Comparison of ENCODE assay signal across 9 mouse cellular contexts in genomic region chr3:94849338-94849737, GRCm38 (mm10). TPM values are rescaled to one million over a fixed set of nuclear protein-coding genes. Genes with fewer than 3 reads are reported as not detected.
DNase-seq lines count a peak whose midpoint lies in the region; ATAC-seq lines count a peak whose summit lies in the region.
"Had no signal": no experiment of that assay in that cellular context is flagged by ENCODE, and none has a peak within 500 bp of the region (broad histone marks: within the 10 kb centered on the region; RNA-seq: fewer than 3 reads in every experiment).

No protein-coding gene starts in this region.

- H3K27me3 ChIP-seq in kidney, embryonic 16.5 days (ENCODE audit: insufficient read depth, low read length) = no peaks in the 10 kb centered on the region
- H3K27me3 ChIP-seq in embryonic facial prominence, embryonic 10.5 days (replicated peaks; ENCODE audit: low read depth, poor library complexity, severe bottlenecking) = no peaks in the 10 kb centered on the region
- H3K27me3 ChIP-seq: liver, embryonic 15.5 days had no signal

- H3K27ac ChIP-seq in kidney, embryonic 16.5 days (ENCODE audit: low read length) = no peak overlapping the region
- H3K27ac ChIP-seq in embryonic facial prominence, embryonic 10.5 days (replicated peaks) = no peak overlapping the region
- H3K27ac ChIP-seq: liver, embryonic 15.5 days had no signal

- H3K4me2 ChIP-seq in kidney, embryonic 16.5 days (replicated peaks; ENCODE audit: low read depth, low read length) = no peak overlapping the region
- H3K4me2 ChIP-seq: liver, embryonic 15.5 days had no signal

- no peak overlapping the region for H3K9ac ChIP-seq in kidney, embryonic 16.5 days (replicated peaks; ENCODE audit: low read length)
- H3K9ac ChIP-seq: liver, embryonic 15.5 days had no signal

- no peak for ATAC-seq in kidney, embryonic 16.5 days (ENCODE audit: low FRiP score, low TSS enrichment)
- peak; percentile 38 to 86; a peak in 2 of 4 replicates for ATAC-seq in hematopoietic stem cell, adult 5-6 weeks (replicated peaks in 1 of 2; ENCODE audit: insufficient read depth in 1 of 2, low FRiP score in 2 of 2, low TSS enrichment in 1 of 2, low read depth in 1 of 2, poor library complexity in 2 of 2, severe bottlenecking in 2 of 2)
- ATAC-seq in monocyte, adult 5-6 weeks (replicated peaks; ENCODE audit: insufficient number of reproducible peaks, low FRiP score, low TSS enrichment, poor library complexity, severe bottlenecking) = peak; percentile 82

- no peak overlapping the region for H3K4me3 ChIP-seq in kidney, embryonic 16.5 days (ENCODE audit: low read length)
- H3K4me3 ChIP-seq in embryonic facial prominence, embryonic 10.5 days = no peak overlapping the region
- H3K4me3 ChIP-seq: liver, embryonic 15.5 days had no signal

- peaks cover 3% of the 10 kb centered on the region for H3K36me3 ChIP-seq in kidney, embryonic 16.5 days (ENCODE audit: insufficient read depth, low read length)
- peaks cover 16% of the 10 kb centered on the region for H3K36me3 ChIP-seq in embryonic facial prominence, embryonic 10.5 days (replicated peaks)

- 17% methylated on average over 1 of the region's 1 CpGs for WGBS in kidney, embryonic 16.5 days
- WGBS in embryonic facial prominence, embryonic 10.5 days = 25% methylated on average over 1 of the region's 1 CpGs

- no peaks in the 10 kb centered on the region for H3K9me3 ChIP-seq in kidney, embryonic 16.5 days (ENCODE audit: low read length)
- H3K9me3 ChIP-seq in embryonic facial prominence, embryonic 10.5 days = no peaks in the 10 kb centered on the region
- H3K9me3 ChIP-seq: liver, embryonic 15.5 days had no signal

- DNase-seq in kidney, adult 18-20 months = peak; percentile 73
- peak; percentile 74 for DNase-seq in ZHBTc4 (ENCODE audit: low read depth, low spot score)
- DNase-seq in embryonic facial prominence, embryonic 10.5 days (ENCODE audit: low spot score) = peak; percentile 42
- peak; percentile 42 to 70 for DNase-seq in left cerebral cortex, adult 18-20 months (ENCODE audit: low spot score in 2 of 2)
- peak; percentile 87 for DNase-seq in thymus, postnatal 0 days (ENCODE audit: low spot score)

- H3K4me1 ChIP-seq in kidney, embryonic 16.5 days (ENCODE audit: insufficient read depth, low read length) = peaks cover 28% of the 10 kb centered on the region
- H3K4me1 ChIP-seq in embryonic facial prominence, embryonic 10.5 days = peaks cover 11% of the 10 kb centered on the region

RNA-seq across cellular contexts. Expression of gene Pogz, which starts 12.0 kb away (rescaled TPM):
- polyA plus RNA-seq in kidney, embryonic 16.5 days (2015; fragmentation: Nextera tagmentation; extraction: Ambion mirVana) = 15.9 and 21.0 TPM in 2 replicates
- polyA plus RNA-seq in embryonic facial prominence, embryonic 10.5 days (2016; fragmentation: Nextera tagmentation; extraction: Ambion mirVana) = 18.5 and 20.3 TPM in 2 replicates
- 25.1 and 26.9 TPM in 2 replicates for total RNA-seq in hematopoietic stem cell, adult 5-6 weeks (2017)
- 10 to 100 TPM; 53.4 to 54.2 TPM for total RNA-seq in left cerebral cortex, adult 18-20 months (2021)
- total RNA-seq in monocyte, adult 5-6 weeks (2017) = 14.4 to 29.8 TPM (median 15.6 TPM) in 3 replicates
- 10.3 and 12.3 TPM in 2 replicates for polyA plus RNA-seq in thymus, postnatal 0 days (2015; fragmentation: Nextera tagmentation; extraction: Ambion mirVana)

RNA-seq across cellular contexts. Expression of gene Psmb4, which starts 37.4 kb away (rescaled TPM):
- polyA plus RNA-seq in kidney, embryonic 16.5 days (2015; fragmentation: Nextera tagmentation; extraction: Ambion mirVana) = 341 and 366 TPM in 2 replicates
- 336 and 337 TPM in 2 replicates for polyA plus RNA-seq in embryonic facial prominence, embryonic 10.5 days (2016; fragmentation: Nextera tagmentation; extraction: Ambion mirVana)
- total RNA-seq in hematopoietic stem cell, adult 5-6 weeks (2017) = 170 and 200 TPM in 2 replicates
- total RNA-seq in left cerebral cortex, adult 18-20 months (2021) = 100 to 1,000 TPM; 281 to 296 TPM
- 162 to 242 TPM (median 193 TPM) in 3 replicates for total RNA-seq in monocyte, adult 5-6 weeks (2017)
- 466 and 483 TPM in 2 replicates for polyA plus RNA-seq in thymus, postnatal 0 days (2015; fragmentation: Nextera tagmentation; extraction: Ambion mirVana)
